Mouse (Mus musculus) forebrain, embryonic 13.5 days (tissue): ENCODE data around the gene Pth1r. TPM values are rescaled to one million over a fixed set of nuclear protein-coding genes. Genes with fewer than 3 reads are reported as not detected.

Experiments
- ATAC-seq: fragments of 200-750 bp; cut with Nextera tagmentation; 2 replicates; pipeline ENCODE4 v1.8.0; 2017
- H3K27ac ChIP-seq: fragments of 300-500 bp; sonication (generic); 2 replicates; pipeline ENCODE4 v1.5.1; 2015; ENCODE audit warnings: inconsistent platforms, mild to moderate bottlenecking, moderate library complexity
- H3K27me3 ChIP-seq: fragments of 300-500 bp; sonication (generic); 2 replicates; pipeline ENCODE4 v1.6.1; 2015; ENCODE audit warnings: mild to moderate bottlenecking, inconsistent platforms
- H3K36me3 ChIP-seq: fragments of 300-500 bp; sonication (generic); 2 replicates; pipeline ENCODE4 v1.6.1; 2015; ENCODE audit warnings: mild to moderate bottlenecking, inconsistent platforms; ENCODE audit not compliant: poor library complexity, severe bottlenecking
- H3K4me1 ChIP-seq: fragments of 300-500 bp; sonication (generic); 2 replicates; pipeline ENCODE4 v1.6.1; 2015; ENCODE audit warnings: inconsistent platforms
- H3K4me2 ChIP-seq: fragments of 300-500 bp; sonication (generic); 2 replicates; pipeline ENCODE4 v1.6.1; 2015; ENCODE audit warnings: inconsistent platforms, mild to moderate bottlenecking, moderate library complexity
- H3K4me3 ChIP-seq: fragments of 300-500 bp; sonication (generic); 2 replicates; pipeline ENCODE4 v1.5.1; 2015; ENCODE audit warnings: mild to moderate bottlenecking, inconsistent platforms
- H3K9ac ChIP-seq: fragments of 300-500 bp; sonication (generic); 2 replicates; pipeline ENCODE4 v1.6.1; 2015; ENCODE audit warnings: mild to moderate bottlenecking, inconsistent platforms
- H3K9me3 ChIP-seq: fragments of 300-500 bp; sonication (generic); replicated peaks from 2 replicates; pipeline ENCODE4 v1.6.1; 2016; ENCODE audit warnings: inconsistent platforms
- WGBS: fragments of 180-500 bp; shearing (Covaris S2); methylation state at CpG from one replicate; pipeline ENCODE4 v1.1.7; 2015; 5-methylcytosine and 5-hydroxymethylcytosine counted together
- polyA plus RNA-seq: library from polyadenylated mRNA; unstranded; fragments of >200 nt; fragmentation: Nextera tagmentation; extraction: Ambion mirVana; gene quantifications from 2 replicates; pipeline ENCODE4 v1.2.1, GENCODE M21; 2015

Pth1r gene
- polyA plus RNA-seq, 1 experiment from 2014 or later = 5.9 TPM

DNA sequence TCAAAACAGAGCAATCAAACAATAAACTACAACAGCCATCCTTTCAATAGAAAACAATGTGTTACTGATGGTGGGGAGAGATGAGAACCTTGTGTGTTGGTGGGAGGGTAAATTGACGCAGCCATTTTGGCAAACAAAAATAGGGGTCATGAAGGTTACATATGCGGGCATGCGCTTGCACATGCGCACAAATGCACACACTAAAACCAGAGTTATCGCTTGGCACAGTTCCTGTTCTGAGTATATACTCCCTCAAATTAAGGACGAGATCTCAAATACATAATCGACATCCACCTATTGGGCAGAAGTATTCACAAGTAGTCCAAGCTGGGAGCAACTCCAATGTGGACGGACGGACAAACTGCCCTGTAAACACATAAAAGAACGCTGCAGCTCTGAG, 25.4 kb upstream of the Pth1r start:
- no peak for ATAC-seq
- Histone ChIP-seq H3K27me3 (no peaks in the 10 kb centered on the region), H3K4me2 (no peak overlapping the region), H3K9me3 (no peaks in the 10 kb centered on the region), H3K9ac (no peak overlapping the region), H3K27ac (no peak overlapping the region), H3K36me3 (no peaks in the 10 kb centered on the region), H3K4me1 (no peaks in the 10 kb centered on the region), H3K4me3 (no peak overlapping the region)
- 93% methylated on average over 10 of the region's 10 CpGs for WGBS

DNA sequence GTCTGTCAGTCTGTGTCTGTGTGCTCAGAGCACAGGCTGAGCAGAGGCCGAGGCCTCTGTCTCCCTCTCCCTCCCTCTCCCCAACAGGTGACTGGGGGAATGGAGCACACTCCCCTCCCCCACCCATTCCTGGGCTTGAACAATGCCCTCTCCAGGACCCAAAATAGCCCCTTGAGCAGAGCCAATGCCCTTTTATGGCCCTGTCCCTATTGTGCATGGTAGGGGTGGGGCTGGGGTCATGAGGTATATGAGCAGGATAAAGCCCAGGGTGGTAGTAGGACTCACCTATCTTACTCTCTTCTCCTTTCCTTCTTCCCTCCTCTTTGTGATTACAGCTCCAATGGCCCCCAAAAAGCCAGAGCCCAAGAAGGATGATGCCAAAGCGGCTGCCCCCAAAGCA, 16.5 kb upstream of the Pth1r start:
- Histone ChIP-seq H3K9me3 (no peaks in the 10 kb centered on the region), H3K27ac (no peak overlapping the region), H3K27me3 (no peaks in the 10 kb centered on the region), H3K9ac (no peak overlapping the region), H3K4me3 (no peak overlapping the region), H3K4me2 (no peak overlapping the region), H3K36me3 (no peaks in the 10 kb centered on the region), H3K4me1 (no peaks in the 10 kb centered on the region)
- WGBS = 53% methylated on average over 2 of the region's 2 CpGs
- ATAC-seq = no peak

DNA sequence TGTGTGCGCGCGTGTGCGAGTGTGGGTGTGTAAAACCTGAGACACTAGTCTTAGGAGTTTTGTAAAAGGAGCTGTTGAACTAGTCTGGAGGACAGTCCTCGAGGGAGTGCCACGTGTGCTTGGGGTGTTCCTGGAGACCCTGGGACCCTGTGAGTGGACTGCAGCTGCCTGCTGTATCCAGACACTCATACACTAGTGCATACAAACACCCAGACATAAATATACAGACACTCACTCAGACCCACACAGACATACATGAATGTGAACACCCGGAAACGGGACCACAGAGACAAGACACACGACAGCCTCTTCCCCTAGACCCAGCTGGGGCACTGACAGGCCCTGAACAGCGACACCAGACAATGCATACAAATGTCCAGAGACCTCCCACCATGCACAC, 15.8 kb upstream of the Pth1r start:
- Histone ChIP-seq H3K27ac (no peak overlapping the region), H3K9ac (no peak overlapping the region), H3K4me2 (no peak overlapping the region), H3K36me3 (no peaks in the 10 kb centered on the region), H3K4me1 (no peaks in the 10 kb centered on the region), H3K27me3 (no peaks in the 10 kb centered on the region), H3K4me3 (no peak overlapping the region), H3K9me3 (no peaks in the 10 kb centered on the region)
- no peak for ATAC-seq
- 73% methylated on average over 10 of the region's 10 CpGs for WGBS

GRCm38 (mm10) chr9:110760886-110761285, 13.9 kb upstream of the Pth1r start:
- Histone ChIP-seq H3K27ac (no peak overlapping the region), H3K36me3 (no peaks in the 10 kb centered on the region), H3K4me2 (no peak overlapping the region), H3K9ac (no peak overlapping the region), H3K9me3 (no peaks in the 10 kb centered on the region), H3K27me3 (no peaks in the 10 kb centered on the region), H3K4me1 (no peaks in the 10 kb centered on the region), H3K4me3 (no peak overlapping the region)
- ATAC-seq = no peak
- WGBS = 83% methylated on average over 8 of the region's 8 CpGs

DNA sequence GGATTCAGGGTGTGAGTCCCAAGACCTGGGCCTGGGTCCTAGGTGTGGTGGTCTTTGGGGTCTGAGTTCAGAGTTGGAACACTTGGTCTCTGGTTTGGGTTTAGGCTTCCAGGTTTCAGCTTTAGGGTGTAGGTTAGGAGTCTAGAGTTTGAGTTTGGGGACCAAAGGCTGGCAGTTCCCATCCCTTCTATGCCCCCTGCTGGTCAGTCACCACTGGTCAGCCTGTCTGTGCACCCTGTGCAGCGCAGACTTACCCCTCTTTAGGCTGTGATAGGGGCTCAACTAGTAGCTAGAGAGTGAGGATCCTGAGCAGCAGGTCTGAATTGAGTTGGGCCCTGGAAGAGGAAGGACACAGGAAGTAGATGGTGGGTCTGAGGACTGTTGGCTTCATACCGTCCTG, 12.3 kb upstream of the Pth1r start:
- ATAC-seq = no peak
- H3K27ac ChIP-seq = no peak overlapping the region

DNA sequence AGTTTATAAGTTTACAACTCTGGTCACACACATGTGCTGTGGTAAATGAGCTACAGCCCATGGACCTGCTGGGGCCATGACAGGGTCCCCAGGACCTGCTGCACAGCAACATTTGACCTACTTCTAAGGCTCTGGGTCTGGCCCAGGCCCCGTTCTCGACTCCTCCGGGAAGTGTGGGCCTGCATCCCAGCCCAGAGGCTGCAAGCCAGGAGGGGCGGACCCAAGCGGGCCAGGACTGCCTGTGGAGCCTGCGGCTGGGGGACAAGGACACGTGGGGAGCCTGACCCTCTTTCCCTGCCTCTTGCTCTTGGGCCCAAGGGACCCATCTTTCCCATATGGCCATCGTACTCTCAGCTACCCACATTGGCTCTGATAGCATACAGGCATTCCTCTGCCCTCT, 11.7 kb upstream of the Pth1r start:
- Histone ChIP-seq H3K27me3 (no peaks in the 10 kb centered on the region), H3K4me1 (no peaks in the 10 kb centered on the region), H3K4me2 (no peak overlapping the region), H3K9ac (no peak overlapping the region), H3K4me3 (no peak overlapping the region), H3K36me3 (no peaks in the 10 kb centered on the region), H3K9me3 (no peaks in the 10 kb centered on the region), H3K27ac (no peak overlapping the region)
- WGBS = 75% methylated on average over 8 of the region's 8 CpGs
- ATAC-seq = no peak

More for the DNA sequence above, 12.3 kb upstream of the Pth1r start:
- Histone ChIP-seq H3K36me3 (no peaks in the 10 kb centered on the region), H3K4me3 (no peak overlapping the region), H3K27me3 (no peaks in the 10 kb centered on the region), H3K9ac (no peak overlapping the region), H3K4me2 (no peak overlapping the region), H3K9me3 (no peaks in the 10 kb centered on the region), H3K4me1 (no peaks in the 10 kb centered on the region)
- WGBS = 66% methylated on average over 2 of the region's 2 CpGs

GRCm38 (mm10) chr9:110757816-110758215, 10.9 kb upstream of the Pth1r start:
- Histone ChIP-seq H3K9ac (no peak overlapping the region), H3K4me1 (no peaks in the 10 kb centered on the region), H3K36me3 (no peaks in the 10 kb centered on the region), H3K27ac (no peak overlapping the region), H3K9me3 (no peaks in the 10 kb centered on the region), H3K4me2 (no peak overlapping the region), H3K4me3 (no peak overlapping the region), H3K27me3 (no peaks in the 10 kb centered on the region)
- WGBS = 88% methylated on average over 5 of the region's 5 CpGs
- ATAC-seq = no peak

DNA sequence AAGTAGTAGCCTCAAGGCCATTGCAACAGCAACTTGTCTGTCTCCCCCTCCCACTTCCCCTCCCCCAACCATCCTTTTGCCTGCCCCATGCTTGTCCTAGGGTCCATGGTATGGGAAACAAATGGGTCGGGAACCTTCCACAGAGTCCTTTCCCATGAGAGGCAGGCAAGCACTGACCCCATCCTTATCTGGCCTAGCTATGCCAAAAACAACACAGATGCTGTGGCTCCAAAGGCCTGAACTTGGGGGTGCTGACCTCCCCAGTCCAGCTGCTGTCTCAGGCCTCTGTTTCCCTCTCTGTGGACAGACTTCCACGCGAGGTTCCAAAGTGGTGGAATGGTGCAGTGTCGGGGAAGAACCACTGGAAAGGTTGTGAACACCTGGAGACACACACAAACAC, 6.8 kb upstream of the Pth1r start:
- Histone ChIP-seq H3K4me3 (no peak overlapping the region), H3K9ac (no peak overlapping the region), H3K27ac (no peak overlapping the region), H3K4me1 (no peaks in the 10 kb centered on the region), H3K9me3 (no peaks in the 10 kb centered on the region), H3K4me2 (no peak overlapping the region), H3K27me3 (peaks cover under 1% of the 10 kb centered on the region; the same call in 1 of the 2 replicates), H3K36me3 (no peaks in the 10 kb centered on the region)
- 85% methylated on average over 4 of the region's 4 CpGs for WGBS
- ATAC-seq = no peak

DNA sequence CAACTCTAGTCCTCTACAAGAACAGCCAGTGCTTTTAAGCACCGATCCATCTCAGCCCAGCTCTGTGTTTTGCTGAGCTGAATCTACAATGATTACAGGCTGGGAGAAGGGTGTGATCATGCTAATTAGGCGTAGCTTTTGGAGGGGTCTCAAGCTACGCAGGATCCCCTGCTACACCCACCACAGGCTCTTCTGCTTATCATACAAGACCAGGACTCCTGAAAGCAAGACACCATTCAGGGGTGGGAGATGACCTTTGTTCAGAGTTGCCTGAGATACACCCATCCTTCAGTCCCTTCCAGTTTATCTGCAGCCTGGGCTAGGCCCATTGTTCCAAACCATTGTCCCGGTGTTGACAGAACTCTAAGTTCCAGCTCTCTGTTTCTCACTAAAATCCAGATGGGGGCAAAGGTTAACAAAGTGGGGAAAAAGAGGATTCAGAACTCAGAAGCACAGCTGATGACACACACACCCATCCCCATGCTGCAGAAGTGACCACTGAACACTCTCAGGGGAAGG, 6.0 kb upstream of the Pth1r start:
- Histone ChIP-seq H3K4me1 (no peaks in the 10 kb centered on the region), H3K9me3 (no peaks in the 10 kb centered on the region)
- 74% methylated on average over 4 of the region's 4 CpGs for WGBS

DNA sequence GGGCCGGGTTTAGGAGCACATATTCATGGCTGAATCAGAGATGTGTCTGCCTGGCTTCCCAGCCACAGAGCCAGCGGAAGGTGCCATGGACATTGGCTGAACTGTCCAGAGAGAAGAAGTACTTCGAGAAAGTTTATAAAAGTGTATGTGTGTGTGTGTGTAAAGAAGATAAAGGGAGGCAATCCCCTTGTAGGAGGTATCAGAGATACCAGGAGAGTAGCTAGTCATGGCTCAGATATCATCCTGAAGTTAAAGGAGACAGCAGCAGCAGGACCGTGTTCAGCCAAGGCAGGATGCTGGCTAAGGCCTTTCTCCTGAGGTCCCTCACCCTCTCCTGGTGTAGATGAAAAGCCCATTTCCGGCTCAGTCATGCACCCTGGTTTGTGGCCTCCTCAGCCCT, 4.5 kb upstream of the Pth1r start:
- no peak overlapping the region for H3K27ac ChIP-seq
- H3K4me3 ChIP-seq = no peak overlapping the region
- no peaks in the 10 kb centered on the region for H3K9me3 ChIP-seq
- no peak for ATAC-seq
- WGBS = 83% methylated on average over 5 of the region's 5 CpGs
- H3K4me2 ChIP-seq = no peak overlapping the region
- H3K27me3 ChIP-seq = peaks cover 7% of the 10 kb centered on the region
- no peaks in the 10 kb centered on the region for H3K4me1 ChIP-seq
- no peak overlapping the region for H3K9ac ChIP-seq
- H3K36me3 ChIP-seq = no peaks in the 10 kb centered on the region

More for the DNA sequence above, 6.0 kb upstream of the Pth1r start:
- Histone ChIP-seq H3K9ac (no peak overlapping the region), H3K4me3 (no peak overlapping the region), H3K27me3 (peaks cover 4% of the 10 kb centered on the region; the same call in 1 of the 2 replicates), H3K36me3 (no peaks in the 10 kb centered on the region), H3K4me2 (no peak overlapping the region), H3K27ac (no peak overlapping the region)
- ATAC-seq = no peak

DNA sequence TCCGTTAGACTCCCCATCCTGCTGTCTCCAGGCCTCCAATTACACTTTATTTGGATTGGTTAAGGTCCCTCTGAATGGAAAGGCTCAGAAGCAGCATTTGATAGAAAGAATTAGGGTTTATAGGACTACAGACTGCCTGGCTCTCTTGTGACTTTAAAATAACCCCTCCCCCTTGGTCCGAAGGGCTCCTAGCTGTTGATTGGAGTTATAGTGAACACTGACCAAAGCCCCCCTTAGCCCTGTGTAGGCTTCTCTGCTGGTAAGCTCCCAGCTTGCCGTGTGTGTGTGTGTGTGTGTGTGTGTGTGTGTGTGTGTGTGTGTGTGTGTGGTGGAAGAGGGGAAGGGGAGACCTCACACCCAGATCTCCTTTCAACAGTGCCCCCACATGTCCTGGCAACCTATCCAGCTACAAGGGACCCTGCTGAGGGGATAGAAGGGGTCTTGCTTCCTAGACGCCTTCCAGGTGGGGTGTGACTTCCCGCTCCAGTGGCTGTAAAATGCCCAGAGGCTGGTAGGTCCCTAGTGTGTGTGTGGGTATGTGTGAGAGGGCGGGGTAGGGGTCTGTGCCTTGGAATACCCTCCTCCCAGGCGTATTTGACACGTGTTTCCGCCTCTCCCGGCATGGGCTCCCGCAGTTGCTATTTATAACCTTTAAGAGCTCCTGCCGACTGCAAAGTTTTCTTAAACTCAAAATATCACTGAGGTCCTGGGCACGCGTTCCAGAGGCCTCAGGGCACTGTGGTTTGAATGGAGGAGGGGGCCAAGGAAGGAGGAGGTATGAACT, 3.7 kb upstream of the Pth1r start:
- Histone ChIP-seq H3K9ac (no peak overlapping the region), H3K4me3 (no peak overlapping the region), H3K4me1 (no peaks in the 10 kb centered on the region), H3K9me3 (no peaks in the 10 kb centered on the region), H3K36me3 (no peaks in the 10 kb centered on the region), H3K27me3 (peaks cover 15% of the 10 kb centered on the region), H3K27ac (no peak overlapping the region), H3K4me2 (no peak overlapping the region)
- WGBS = 60% methylated on average over 13 of the region's 14 CpGs
- no peak for ATAC-seq

DNA sequence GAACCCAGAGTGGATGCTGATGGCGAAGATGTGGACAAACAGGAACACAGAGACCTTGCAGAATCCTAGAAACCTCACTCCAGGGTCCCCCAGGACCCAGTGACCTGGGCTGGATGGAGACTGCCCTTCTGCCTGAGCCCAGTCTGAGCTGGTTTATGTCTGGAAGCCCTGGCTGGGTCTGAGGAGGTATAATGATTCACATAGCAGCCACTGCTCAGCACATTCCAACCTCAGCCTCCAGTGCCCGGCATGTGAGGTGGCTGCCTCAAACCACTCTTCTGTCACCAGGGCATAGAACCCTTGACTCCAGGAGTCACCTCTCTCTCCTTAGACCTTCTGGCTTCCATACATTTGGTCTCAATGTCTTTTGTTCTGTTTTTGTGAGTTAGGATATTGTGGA, 1.5 kb upstream of the Pth1r start:
- Histone ChIP-seq H3K4me2 (no peak overlapping the region), H3K4me1 (0 out of 2 replicates have a peak, but pooled peaks cover 5% of the 10 kb centered on the region), H3K4me3 (no peak overlapping the region), H3K36me3 (no peaks in the 10 kb centered on the region), H3K27me3 (peaks cover 36% of the 10 kb centered on the region), H3K9ac (no peak overlapping the region), H3K27ac (no peak overlapping the region), H3K9me3 (no peaks in the 10 kb centered on the region)
- ATAC-seq = no peak
- 79% methylated on average over 2 of the region's 2 CpGs for WGBS

DNA sequence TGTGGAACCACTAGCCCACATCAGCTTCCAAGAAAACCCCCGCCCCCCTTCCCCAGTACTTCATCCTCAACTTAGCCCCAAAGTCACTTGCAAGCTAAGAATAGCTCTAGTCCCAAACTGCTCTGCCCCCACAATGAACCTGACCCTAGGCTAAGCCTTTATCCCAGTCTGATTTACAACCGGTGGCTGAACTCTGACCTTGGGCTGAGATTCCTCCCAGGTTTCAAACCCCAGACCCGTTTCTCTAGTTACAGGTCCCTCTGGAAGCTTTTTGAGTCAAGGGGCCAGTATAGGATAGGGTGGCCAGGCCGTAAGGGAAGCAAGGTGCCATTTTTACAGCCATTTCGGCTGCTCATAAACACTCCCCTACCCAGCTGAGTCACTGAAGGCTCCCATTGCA, 707 bp downstream of the Pth1r start:
- Histone ChIP-seq H3K27ac (no peak overlapping the region), H3K4me1 (peaks cover 24% of the 10 kb centered on the region), H3K4me2 (no peak overlapping the region), H3K27me3 (peaks cover 53% of the 10 kb centered on the region), H3K9ac (no peak overlapping the region), H3K36me3 (no peaks in the 10 kb centered on the region), H3K9me3 (no peaks in the 10 kb centered on the region), H3K4me3 (no peak overlapping the region)
- 42% methylated on average over 5 of the region's 5 CpGs for WGBS
- ATAC-seq = no peak
